Mouse (Mus musculus) midbrain, embryonic 16.5 days (tissue): Measurements from ENCODE around the gene Spin1. TPM values are rescaled to one million over a fixed set of nuclear protein-coding genes. Genes with fewer than 3 reads are reported as not detected.

Experiments used
- ATAC-seq: fragments of 200-750 bp; cut with Nextera tagmentation; 2 replicates; pipeline ENCODE4 v1.8.0; 2017; ENCODE audit warnings: moderate TSS enrichment
- H3K27ac ChIP-seq: fragments of 300-500 bp; sonication (generic); 2 replicates; pipeline ENCODE4 v1.5.1; 2014; ENCODE audit warnings: mild to moderate bottlenecking, low read length, mixed read lengths
- H3K27me3 ChIP-seq: fragments of 300-500 bp; sonication (generic); 2 replicates; pipeline ENCODE4 v1.6.1; 2014; ENCODE audit warnings: low read depth, low read length, mixed read lengths; ENCODE audit not compliant: control insufficient read depth, insufficient read depth
- H3K36me3 ChIP-seq: fragments of 300-500 bp; sonication (generic); 2 replicates; pipeline ENCODE4 v1.6.1; 2014; ENCODE audit warnings: mild to moderate bottlenecking, low read length, moderate library complexity, mixed read lengths; ENCODE audit not compliant: control insufficient read depth, insufficient read depth
- H3K4me1 ChIP-seq: fragments of 300-500 bp; sonication (generic); 2 replicates; pipeline ENCODE4 v1.6.1; 2014; ENCODE audit warnings: mild to moderate bottlenecking, low read length, mixed read lengths; ENCODE audit not compliant: control insufficient read depth, insufficient read depth
- H3K4me2 ChIP-seq: fragments of 300-500 bp; sonication (generic); 2 replicates; pipeline ENCODE4 v1.6.1; 2014; ENCODE audit warnings: mild to moderate bottlenecking, low read length, mixed read lengths
- H3K4me3 ChIP-seq: fragments of 300-500 bp; sonication (generic); 2 replicates; pipeline ENCODE4 v1.5.1; 2014; ENCODE audit warnings: low read depth, mild to moderate bottlenecking, low read length, moderate library complexity, mixed read lengths
- H3K9ac ChIP-seq: fragments of 300-500 bp; sonication (generic); 2 replicates; pipeline ENCODE4 v1.6.1; 2014; ENCODE audit warnings: low read depth, low read length, mixed read lengths
- H3K9me3 ChIP-seq: fragments of 300-500 bp; sonication (generic); replicated peaks from 2 replicates; pipeline ENCODE4 v1.6.1; 2014; ENCODE audit warnings: mild to moderate bottlenecking, low read length, mixed read lengths; ENCODE audit not compliant: control insufficient read depth, poor library complexity, severe bottlenecking
- WGBS: fragments of 180-500 bp; shearing (Covaris S2); extraction: QIAGEN DNeasy Blood & Tissue Kit; methylation state at CpG from one replicate; pipeline ENCODE4 v1.1.7; 2014; 5-methylcytosine and 5-hydroxymethylcytosine counted together
- polyA plus RNA-seq: library from polyadenylated mRNA; unstranded; fragments of >200 nt; fragmentation: Nextera tagmentation; extraction: Ambion mirVana; gene quantifications from 2 replicates; pipeline ENCODE4 v1.2.1, GENCODE M21; 2015

The Spin1 gene
- polyA plus RNA-seq, 1 experiment from 2014 or later: 181 TPM

GRCm38 (mm10) chr13:51089058-51089457, 11.6 kb upstream of the Spin1 start:
- Histone ChIP-seq H3K4me2 (no peak overlapping the region), H3K4me3 (no peak overlapping the region), H3K4me1 (no peaks in the 10 kb centered on the region), H3K27ac (no peak overlapping the region), H3K9me3 (no peaks in the 10 kb centered on the region; the same call in none of the 2 replicates), H3K27me3 (no peaks in the 10 kb centered on the region), H3K9ac (no peak overlapping the region), H3K36me3 (no peaks in the 10 kb centered on the region)
- ATAC-seq: no peak
- WGBS: 80% methylated on average over 4 of the region's 4 CpGs

GRCm38 (mm10) chr13:51090105-51090661, 10.5 kb upstream of the Spin1 start:
- no peaks in the 10 kb centered on the region for H3K27me3 ChIP-seq
- H3K4me3 ChIP-seq: no peak overlapping the region
- no peak for ATAC-seq
- H3K27ac ChIP-seq: no peak overlapping the region
- H3K9me3 ChIP-seq: no peaks in the 10 kb centered on the region; the same call in none of the 2 replicates
- no peak overlapping the region for H3K4me2 ChIP-seq
- H3K4me1 ChIP-seq: no peaks in the 10 kb centered on the region
- 81% methylated on average over 5 of the region's 5 CpGs for WGBS
- H3K36me3 ChIP-seq: no peaks in the 10 kb centered on the region
- no peak overlapping the region for H3K9ac ChIP-seq

- no peak overlapping the region for H3K4me3 ChIP-seq
- ATAC-seq: no peak
- H3K27ac ChIP-seq: no peak overlapping the region
- no peaks in the 10 kb centered on the region for H3K36me3 ChIP-seq
- H3K27me3 ChIP-seq: no peaks in the 10 kb centered on the region
- no peak overlapping the region for H3K4me2 ChIP-seq
- no peak overlapping the region for H3K9ac ChIP-seq
- peaks cover 2% of the 10 kb centered on the region for H3K4me1 ChIP-seq
- no peaks in the 10 kb centered on the region for H3K9me3 ChIP-seq
- 94% methylated on average over 5 of the region's 5 CpGs for WGBS
These were observed 7.2 kb upstream of the Spin1 start for GRCm38 (mm10) chr13:51093430-51093829.

GRCm38 (mm10) chr13:51094323-51095195, 6.1 kb upstream of the Spin1 start:
- Histone ChIP-seq H3K27ac (no peak overlapping the region), H3K9ac (no peak overlapping the region), H3K36me3 (no peaks in the 10 kb centered on the region), H3K4me2 (no peak overlapping the region), H3K9me3 (no peaks in the 10 kb centered on the region), H3K4me3 (no peak overlapping the region), H3K27me3 (no peaks in the 10 kb centered on the region), H3K4me1 (peaks cover 13% of the 10 kb centered on the region)
- no peak for ATAC-seq
- WGBS: 75% methylated on average over 16 of the region's 16 CpGs

GRCm38 (mm10) chr13:51095196-51095715, 5.4 kb upstream of the Spin1 start:
- no peak overlapping the region for H3K9ac ChIP-seq
- peaks cover 13% of the 10 kb centered on the region for H3K4me1 ChIP-seq
- no peaks in the 10 kb centered on the region for H3K36me3 ChIP-seq
- H3K4me3 ChIP-seq: no peak overlapping the region
- no peak for ATAC-seq
- 92% methylated on average over 7 of the region's 7 CpGs for WGBS
- H3K9me3 ChIP-seq: no peaks in the 10 kb centered on the region
- H3K27me3 ChIP-seq: no peaks in the 10 kb centered on the region
- no peak overlapping the region for H3K4me2 ChIP-seq
- no peak overlapping the region for H3K27ac ChIP-seq

- WGBS: 90% methylated on average over 6 of the region's 6 CpGs
- ATAC-seq: no peak
These were observed 4.0 kb upstream of the Spin1 start for GRCm38 (mm10) chr13:51096644-51097043.

GRCm38 (mm10) chr13:51099560-51100232, 984 bp upstream of the Spin1 start:
- Histone ChIP-seq H3K4me1 (peaks cover 26% of the 10 kb centered on the region), H3K4me3 (peak overlapping the region; percentile 80), H3K27me3 (no peaks in the 10 kb centered on the region), H3K9me3 (no peaks in the 10 kb centered on the region; the same call in 1 of the 2 replicates), H3K4me2 (peak overlapping the region; percentile 70), H3K9ac (peak overlapping the region; percentile 98), H3K27ac (peak overlapping the region; percentile 96), H3K36me3 (no peaks in the 10 kb centered on the region)
- peak; percentile 41 for ATAC-seq
- WGBS: 1% methylated on average over 26 of the region's 26 CpGs

More at GRCm38 (mm10) chr13:51096644-51097043, 4.0 kb upstream of the Spin1 start:
- H3K4me2 ChIP-seq: no peak overlapping the region
- no peak overlapping the region for H3K4me3 ChIP-seq
- no peaks in the 10 kb centered on the region for H3K9me3 ChIP-seq
- H3K36me3 ChIP-seq: no peaks in the 10 kb centered on the region
- peaks cover 13% of the 10 kb centered on the region for H3K4me1 ChIP-seq
- H3K27me3 ChIP-seq: no peaks in the 10 kb centered on the region
- no peak overlapping the region for H3K27ac ChIP-seq
- H3K9ac ChIP-seq: no peak overlapping the region

- Histone ChIP-seq H3K9me3 (no peaks in the 10 kb centered on the region; the same call in 1 of the 2 replicates), H3K27me3 (no peaks in the 10 kb centered on the region), H3K4me3 (peak overlapping the region; percentile 80), H3K36me3 (no peaks in the 10 kb centered on the region), H3K27ac (peak overlapping the region; percentile 96), H3K4me2 (peak overlapping the region; percentile 60), H3K4me1 (peaks cover 26% of the 10 kb centered on the region), H3K9ac (peak overlapping the region; percentile 98)
- 1% methylated on average over 55 of the region's 89 CpGs for WGBS
- peak; percentile 61 for ATAC-seq
These were observed 516 bp downstream of the Spin1 start for GRCm38 (mm10) chr13:51101016-51101776.
